Mouse (Mus musculus) granulocyte monocyte progenitor cell, adult 5-6 weeks (primary cell): Measurements from ENCODE around the gene Dclk1. TPM values are rescaled to one million over a fixed set of nuclear protein-coding genes. Genes with fewer than 3 reads are reported as not detected.

Experiments
- ATAC-seq: replicated peaks from 2 replicates; pipeline ENCODE4 v1.8.0; 2016; ENCODE audit warnings: mild to moderate bottlenecking, moderate TSS enrichment, inconsistent platforms; ENCODE audit not compliant: poor library complexity, severe bottlenecking
- total RNA-seq, 2 experiments: library from RNA; stranded (forward) in 1 of 2; stranded (reverse) in 1 of 2; fragments of 200-712, 200-1000 nt in 1 of 2; fragments of >200 nt in 1 of 2; fragmentation: Nextera tagmentation in 1 of 2; gene quantifications; 2 replicates each; pipeline ENCODE4 v1.2.3; 2014 to 2017

The Dclk1 gene
- total RNA-seq, 2 experiments from 2014 or later: not detected

DNA sequence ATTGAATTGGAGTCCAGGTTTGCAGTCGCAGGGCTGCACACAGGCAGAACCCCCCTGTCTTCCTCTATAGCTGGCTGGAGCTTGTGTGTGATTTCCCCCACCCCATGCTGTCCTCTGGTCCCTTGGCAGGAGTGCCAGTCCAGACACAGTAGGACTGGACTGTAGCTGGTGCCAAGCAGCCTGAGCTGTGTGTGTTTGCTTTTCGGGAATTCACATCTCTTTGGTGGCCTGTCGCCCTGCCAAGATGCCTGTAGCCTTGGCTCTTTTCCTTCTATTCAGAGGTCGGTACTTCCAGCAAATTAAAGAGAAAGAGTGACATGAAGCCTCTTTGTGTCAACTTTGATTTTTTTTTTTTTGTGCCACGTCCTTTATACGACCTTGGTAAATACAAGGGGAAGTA, 6.3 kb downstream of the Dclk1 start:
- no peak for ATAC-seq

DNA sequence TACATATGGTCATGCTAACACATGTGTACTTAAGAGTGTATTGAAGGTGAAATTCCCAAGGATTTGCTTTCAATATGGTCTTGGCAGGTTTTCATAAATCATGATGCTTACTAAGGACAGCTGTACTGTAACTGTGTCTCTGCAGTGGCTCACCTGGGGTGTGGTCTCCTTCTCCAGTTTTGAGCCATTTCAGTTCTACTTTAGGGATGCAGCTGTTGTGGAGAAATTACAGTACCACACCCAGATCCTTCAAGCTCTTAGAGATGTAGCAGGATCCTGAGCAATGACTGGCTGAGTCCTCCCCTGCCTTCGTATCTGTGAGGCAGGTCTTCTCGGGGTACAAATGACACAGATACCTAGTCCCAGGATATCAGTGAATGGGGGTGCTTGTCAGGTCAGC, 8.5 kb downstream of the Dclk1 start:
- no peak for ATAC-seq

DNA sequence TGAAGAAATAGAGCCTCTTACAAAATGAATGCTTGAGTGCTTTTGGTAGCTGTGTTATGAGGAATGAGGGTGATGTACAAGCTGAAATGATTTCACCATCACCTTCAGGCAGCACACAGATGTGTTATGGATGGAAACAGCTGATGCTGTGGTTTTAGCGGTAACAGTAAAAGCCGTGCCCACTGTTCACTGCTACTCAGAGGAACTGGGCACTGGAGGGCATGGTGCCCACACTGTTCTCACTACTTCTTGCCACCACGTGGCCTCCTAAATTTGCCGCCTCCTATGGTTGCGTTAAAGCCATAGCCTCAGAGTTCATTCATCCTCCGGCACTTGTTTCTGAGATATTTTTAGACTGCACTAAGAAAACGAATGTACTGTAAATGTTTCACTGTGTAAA, 18.0 kb downstream of the Dclk1 start:
- peak; percentile 67 for ATAC-seq

DNA sequence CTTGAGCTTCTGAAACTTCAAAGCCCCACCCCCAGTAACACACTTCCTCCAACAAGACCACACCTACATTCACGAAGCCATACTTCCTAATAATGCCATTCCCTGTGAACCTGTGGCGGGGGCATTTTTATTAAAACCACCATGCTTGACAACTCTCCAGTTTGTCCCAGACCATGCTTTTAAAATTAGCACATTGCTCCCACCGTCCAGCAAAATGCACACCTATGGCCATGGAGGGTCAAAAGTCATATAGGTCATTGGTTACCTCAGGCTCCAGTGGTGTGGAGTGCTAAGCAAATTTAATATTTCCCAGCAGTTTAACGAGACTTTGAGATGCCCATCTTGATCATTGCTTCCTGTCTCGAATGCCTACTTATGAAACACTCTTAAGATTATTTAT, 23.9 kb downstream of the Dclk1 start:
- no peak for ATAC-seq

DNA sequence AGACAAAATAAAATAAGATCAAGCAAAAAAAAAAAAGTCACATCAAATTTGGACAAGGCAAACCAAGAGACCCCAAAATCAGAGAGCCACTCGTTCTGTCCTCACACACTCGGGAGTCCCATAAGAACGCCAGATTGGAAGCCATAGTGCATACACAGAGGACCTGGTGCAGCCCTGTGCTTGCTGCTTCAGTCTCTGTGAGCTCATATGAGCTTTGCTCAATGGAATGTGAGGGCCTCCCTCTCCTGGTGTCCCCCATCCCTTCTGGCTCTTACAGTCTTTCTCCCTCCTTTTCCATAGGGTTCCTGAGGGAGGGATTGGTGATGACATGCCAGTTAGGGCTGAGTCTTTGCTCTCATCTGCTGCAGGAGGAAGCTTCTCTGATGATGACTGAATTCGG, 27.6 kb downstream of the Dclk1 start:
- ATAC-seq: no peak

DNA sequence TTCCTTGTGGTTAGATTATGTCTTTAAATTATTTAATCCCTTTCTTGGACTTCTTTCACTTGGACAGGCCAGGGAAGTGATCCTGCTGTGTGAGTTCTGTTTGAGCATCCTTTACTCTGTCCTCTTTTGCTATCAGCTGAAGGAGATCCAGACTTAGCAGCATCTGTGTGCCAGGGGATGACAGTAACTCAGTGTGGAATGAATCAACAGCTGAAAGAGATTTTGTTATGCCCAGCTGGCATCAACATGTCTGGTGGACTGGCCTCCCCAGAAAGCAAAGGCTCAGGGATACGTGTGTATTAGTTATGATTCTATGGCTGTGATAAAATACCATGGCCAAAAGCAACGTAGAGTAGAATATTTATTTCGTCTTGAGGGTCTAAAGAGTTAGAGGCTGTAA, 28.2 kb downstream of the Dclk1 start:
- ATAC-seq: no peak

DNA sequence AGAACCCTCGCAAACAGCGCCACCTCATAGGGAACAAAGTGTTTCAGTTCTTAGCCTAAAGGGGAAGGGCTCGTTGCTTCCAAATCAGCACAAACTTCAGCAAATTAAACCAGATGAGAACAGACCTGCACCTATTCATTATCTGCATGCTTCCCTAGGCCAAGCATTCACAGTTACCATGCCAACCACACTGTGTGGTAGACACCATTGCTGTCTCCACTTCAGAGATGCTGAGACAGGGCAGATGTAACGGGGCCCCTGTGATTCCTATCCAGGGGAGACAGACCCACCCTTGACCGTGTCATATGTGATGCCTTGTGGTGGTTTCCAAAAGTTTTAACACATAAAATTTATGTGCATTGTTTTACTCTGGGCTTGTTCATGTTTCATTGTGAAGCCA, 28.8 kb downstream of the Dclk1 start:
- ATAC-seq: no peak

DNA sequence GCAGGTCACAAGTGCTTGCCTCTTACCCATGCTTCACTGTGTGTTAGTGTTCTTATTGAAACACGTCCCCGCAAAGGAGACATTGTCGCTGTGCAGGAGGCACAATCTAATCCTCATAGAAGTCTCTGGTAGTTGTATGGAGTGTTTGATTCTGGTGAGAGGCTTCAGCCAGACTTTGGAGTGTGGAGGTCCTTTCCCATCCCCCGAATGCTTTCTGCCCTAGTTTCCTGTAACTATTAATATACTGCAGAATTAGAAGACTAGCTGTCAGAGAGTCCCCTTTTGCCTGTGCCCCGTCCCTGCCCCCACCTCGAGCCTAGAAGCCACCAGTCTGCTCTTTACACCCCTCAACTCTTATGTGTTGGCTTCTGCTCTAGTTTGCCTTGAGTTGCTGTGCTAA, 30.4 kb downstream of the Dclk1 start:
- no peak for ATAC-seq

DNA sequence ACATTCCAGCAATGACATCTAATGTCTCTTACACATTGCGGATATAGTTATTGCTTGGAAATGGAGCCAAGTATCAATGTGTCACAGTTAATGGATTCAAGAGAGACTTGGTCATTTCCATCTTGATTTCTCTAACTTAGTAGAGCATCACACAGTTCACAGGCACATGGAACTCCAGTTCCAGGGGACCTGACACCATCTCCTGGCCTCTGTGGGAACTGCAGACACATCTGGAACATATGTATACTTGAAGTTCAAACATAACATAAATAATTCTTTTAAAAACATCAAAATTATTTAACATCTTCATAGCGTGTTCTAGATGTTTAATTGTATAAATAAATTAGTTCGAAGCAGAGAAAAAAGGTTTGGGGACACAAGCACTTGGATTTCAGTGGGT, 34.3 kb downstream of the Dclk1 start:
- ATAC-seq: no peak

DNA sequence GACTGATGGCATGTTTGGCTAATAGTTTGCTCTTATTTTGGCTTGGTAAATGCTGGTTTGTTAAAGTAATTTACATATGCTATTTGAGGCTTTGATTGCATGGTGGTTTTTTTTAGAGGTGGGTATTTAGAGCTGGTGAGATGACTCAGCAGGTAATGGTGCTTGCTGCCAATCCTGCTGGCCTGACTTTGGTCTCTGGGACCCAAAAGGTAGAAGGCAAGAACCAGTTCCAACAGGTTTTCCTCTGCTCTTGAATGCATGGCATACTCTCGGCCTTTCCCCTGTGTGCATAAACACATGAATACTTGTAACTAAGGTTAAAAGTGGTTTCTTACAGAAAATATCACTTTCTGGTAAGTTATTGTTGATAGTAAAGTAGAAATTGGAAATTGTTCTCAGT, 34.7 kb downstream of the Dclk1 start:
- ATAC-seq: no peak

DNA sequence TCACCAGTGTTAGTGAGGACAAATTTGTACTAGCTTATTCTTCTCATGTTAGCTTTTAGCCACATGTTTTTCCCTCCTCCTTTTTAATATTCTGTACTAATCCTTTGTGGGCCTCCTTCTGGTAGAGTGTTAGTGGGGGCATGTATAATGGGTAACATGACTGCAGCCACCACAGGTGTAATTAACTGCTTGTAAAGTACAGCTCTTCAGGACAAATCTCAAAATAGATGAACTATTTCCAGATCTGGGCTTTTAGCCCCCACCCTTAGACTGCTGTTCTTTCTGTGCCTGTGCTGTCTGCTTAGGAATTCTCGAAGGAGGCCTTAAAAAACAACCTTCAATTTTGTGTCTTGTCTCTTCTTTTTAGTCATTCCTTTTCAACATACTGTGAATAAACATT, 35.7 kb downstream of the Dclk1 start:
- ATAC-seq: no peak

DNA sequence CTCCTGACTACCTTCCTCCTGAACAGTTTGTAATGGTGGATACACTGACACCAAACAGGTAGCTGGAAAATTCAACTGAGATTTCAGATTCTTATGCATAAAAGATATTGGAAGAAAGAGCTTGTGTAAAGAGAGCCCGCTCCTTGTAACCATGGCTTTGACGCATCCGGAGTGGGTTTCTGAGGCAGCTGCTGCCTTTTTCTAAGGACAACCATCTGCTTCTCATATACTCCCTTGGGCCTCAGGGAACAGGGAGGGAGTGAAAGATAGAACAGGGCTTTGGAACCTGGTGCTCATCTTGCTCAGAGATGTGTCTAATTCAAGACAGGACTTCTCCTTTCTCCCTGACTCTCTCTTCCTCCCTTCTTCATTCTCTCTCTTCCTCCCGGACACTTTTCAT, 37.8 kb downstream of the Dclk1 start:
- no peak for ATAC-seq

DNA sequence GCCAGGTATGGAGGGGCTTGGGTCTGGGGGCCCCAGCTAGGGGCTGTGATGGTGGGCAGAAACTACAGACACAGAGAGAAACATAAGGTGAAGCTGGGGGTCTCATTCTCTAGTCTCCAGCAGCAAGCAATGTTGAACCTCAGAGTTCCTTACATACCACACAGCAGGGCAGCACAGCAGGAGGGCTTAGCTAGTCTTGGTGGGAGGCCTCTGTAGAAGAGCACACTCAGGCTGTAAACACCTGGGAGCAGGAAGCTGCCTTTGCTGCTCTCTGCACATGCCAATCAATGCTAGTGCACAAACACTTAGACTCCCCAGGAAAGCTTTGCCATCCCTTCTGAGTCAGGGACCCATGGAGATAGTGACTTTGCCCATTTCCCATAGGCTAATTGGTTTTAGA, 38.3 kb downstream of the Dclk1 start:
- ATAC-seq: no peak

DNA sequence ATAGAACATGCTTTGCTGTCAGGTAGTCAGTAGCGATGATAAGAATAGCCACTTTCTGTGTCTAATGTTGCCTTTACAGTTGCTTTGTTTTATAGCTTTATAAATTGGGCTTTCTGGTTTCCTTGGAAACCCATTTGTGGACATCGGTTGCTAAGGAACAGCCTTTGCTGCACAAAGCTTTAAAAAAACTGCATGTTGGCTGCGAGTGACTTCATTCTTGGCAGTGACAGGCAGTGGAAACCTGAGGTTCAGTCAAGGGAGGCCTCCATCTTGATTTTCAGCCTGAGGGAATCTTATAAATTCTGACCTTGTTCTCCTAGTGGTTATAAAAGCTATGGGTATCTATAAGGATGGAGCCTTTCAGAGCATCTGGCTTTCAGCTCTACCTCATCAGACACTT, 42.1 kb downstream of the Dclk1 start:
- ATAC-seq: no peak

DNA sequence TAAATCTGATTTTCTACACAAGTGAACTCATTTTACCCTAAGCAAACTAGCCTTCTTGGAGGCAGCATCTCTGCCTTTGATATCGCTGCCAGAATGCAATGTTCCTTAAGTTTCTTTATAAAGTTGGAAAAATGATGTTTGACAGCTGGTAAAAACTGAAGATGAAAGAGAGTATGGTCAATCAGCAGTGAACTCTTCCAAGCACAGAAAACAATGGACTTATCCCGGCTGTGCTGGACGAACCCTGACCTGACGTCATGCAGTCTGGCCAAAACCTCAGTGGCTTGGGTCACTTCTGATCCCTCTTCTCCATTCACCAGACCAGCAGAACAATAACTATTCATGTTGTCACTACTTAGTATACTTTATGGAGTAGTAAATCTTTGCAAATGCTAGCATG, 46.6 kb downstream of the Dclk1 start:
- no peak for ATAC-seq

DNA sequence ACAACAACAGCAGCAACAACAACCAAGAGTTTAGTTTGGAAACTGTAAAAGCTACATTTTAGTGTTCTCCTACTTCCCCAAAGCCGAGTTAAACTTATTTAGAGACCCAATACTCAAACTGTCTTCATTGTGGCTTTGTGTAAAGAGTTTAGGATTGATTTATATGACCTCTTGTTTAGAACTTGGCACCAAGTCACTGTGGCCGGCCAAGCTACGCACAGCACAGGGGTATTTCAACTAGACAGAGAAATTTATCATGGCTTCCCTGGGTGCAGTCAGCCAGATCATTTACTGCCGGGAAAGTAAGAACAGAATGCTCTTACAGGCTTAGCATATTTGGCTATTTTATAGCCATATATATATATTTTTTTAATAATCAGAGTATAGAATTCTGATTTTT, 49.8 kb downstream of the Dclk1 start:
- no peak for ATAC-seq

DNA sequence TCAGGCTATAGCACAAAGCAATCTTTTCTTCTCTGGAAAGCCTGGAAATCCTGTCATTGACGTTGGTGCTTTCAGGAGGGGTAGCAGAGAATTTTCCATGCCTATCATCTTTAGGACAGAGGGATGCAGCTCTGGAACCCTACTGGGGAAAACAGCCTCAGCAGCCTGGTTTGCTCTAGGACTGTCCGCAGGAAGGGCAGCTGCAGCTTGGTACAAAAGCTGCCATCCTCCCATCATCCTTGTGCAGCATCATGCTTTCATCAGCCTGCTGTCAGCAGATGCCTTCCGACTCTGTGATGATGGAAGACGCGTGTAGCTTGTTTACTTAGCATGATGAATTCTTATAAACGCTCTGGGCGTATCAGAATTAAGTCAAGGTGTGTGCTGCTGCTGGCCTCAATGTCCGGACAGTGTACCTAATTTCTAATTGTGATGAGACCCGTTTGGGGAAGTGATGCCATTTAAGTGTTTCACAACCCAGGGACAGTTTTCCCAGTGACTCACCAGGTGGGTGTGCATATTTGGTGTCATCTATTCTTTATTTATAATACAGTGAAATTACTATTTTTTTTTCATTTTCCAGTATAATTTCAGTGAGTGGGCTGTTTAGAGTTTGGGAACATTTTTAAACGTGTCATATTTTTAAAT, 50.7 kb downstream of the Dclk1 start:
- no peak for ATAC-seq

DNA sequence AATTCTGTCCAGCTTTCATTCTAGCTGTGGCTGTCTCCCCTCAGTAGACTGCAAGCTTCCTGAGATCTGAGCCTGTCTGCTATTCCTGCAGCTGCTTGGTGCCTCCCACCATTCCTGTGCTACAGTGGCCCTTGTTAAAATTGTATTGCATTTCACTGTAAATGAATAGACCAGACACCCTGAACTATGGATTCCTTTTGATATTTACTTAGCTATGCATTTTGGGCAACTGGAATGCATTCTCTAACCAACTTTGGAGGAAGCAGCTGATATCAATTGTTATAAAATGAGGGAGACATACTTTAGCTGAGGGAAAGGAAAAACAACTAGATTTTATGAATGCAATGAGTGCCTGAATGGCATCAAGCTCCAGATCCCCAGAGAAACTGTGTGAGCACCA, 63.5 kb downstream of the Dclk1 start:
- no peak for ATAC-seq

DNA sequence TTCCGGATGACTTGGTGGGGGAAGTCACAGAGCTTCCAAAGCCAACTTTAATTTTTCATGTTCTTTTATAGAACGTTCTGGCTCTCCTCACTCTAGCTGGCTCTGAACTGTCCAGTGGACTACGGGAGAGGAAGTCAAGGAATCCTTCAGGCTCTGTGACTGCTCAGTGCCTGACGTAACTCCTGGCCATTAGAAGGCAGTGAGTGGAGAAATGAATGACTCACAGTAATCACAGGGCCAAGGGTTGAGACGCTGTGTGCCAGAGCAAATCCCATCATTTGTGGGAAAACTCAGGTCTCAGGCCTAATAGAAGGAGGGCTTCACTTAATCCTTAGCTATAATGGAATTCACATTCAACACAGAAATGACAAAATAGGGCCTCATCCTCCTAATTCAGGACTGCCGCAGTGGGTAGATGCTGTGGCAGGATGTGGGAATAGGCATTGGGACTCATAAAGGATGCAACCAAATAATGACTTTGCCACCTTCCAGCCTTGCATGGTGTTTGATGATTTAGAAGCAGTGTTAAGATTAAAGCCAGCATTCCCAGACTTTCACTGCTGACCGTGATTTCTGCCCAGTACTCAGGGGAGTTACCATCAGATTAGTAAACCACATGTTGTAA, 65.5 kb downstream of the Dclk1 start:
- no peak for ATAC-seq

DNA sequence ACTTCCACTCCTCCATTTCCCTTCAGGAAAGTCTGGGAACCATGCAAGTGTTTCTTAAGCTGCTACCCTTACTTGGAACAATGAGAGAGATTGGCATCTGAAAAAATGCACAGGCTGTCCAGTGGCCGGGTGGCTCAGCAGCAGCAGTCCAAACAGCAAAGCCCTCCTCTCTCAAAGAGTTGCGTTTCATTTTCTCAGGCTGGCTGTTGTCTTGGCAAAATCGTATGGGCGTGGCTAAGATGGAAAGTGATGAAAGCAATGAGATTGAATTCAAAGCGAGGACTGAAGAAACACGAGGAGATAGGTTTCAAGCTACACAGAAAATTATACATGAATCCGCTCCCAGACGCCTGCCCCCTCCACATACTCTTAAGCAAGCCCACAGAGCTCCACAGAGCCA, 67.8 kb downstream of the Dclk1 start:
- no peak for ATAC-seq

DNA sequence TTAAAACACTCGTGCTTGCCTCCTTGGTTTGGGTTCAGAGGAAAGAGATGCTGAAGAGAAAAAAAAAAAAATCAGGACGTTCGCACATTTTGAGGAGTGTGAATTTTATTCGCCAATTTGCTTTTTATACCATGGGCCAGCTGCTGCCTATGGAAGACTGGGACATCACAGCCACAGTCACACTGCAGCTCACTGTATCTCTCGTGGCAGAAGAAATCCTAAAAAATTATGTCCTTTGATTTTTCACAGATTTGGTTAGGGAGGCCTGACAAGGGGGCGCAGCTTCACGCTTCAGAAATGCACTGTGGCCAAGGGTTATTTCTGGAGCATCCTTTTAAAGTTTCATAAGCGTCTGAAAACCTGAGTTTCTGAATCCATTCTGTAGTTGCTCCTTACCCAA, 73.7 kb downstream of the Dclk1 start:
- no peak for ATAC-seq

DNA sequence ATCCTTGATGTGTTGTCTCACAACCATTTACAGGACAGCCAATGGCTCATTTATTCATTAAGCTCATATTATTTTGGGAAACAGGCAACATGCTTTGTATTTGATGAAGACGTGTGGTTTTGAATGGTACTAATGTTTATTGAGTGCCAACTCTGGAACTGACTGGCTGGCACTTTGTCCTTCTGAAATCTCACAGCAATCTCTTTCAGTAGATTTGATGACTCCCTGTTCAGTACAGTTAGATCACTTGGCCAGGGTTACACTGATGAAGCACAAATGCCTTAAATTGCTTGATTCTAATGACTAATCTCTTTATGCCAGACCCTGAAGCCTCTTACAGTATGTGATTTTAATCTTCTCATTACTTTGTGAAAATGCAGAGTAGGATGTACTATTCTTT, 75.9 kb downstream of the Dclk1 start:
- no peak for ATAC-seq

DNA sequence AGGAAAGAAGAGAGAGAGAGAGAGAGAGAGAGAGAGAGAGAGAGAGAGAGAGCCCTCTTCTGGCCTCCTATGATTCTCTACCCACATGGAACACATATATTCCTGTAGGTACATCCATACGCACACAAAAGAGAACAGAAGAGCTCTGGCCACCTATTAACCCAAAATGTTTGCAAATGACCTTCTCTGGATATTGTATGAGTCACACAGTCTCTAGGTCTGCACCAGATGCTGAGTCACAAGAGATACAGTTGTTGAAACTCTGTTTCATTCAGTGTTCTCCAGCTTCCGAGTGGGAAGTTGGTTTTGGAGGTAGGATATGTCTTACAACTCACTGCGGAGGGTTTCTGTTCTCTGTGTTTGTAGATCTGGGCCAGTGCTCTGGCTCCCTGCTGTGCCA, 78.4 kb downstream of the Dclk1 start:
- ATAC-seq: no peak
